Mouse (Mus musculus) liver (tissue): ENCODE data around the gene Nat9.
A peak's percentile ranks its signal among the peaks of the same experiment; 100 is the strongest.

Experiments
- DNase-seq: peaks from one replicate; pipeline ENCODE4 v3.0.0-alpha.2; 2020; ENCODE audit warnings: mixed read lengths

Nat9 gene

DNA sequence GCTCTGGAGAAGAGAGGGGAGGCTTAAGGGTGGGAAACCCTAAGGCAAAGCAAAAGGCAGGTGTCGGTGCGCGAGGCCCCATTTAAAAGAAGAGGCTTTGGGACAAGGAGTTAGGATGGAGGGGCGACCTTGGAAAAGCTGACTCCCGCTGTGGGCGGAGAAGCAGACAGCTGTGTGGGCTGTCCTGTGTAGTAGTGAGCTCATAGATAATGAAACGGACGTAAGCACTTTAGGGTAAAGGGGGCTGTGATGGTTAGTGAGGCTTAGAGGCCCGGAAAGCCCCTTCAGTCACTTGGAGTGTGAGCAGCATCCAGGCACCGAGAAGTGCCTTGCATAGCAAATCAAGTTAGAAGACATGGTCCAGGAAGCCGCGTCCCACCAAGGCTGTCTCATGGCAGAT, at the start of gene Nat9:
Gene Nat9, minus strand, starts transcription at position 167 of the 400 bp plus-strand sequence.
- no peak for DNase-seq

DNA sequence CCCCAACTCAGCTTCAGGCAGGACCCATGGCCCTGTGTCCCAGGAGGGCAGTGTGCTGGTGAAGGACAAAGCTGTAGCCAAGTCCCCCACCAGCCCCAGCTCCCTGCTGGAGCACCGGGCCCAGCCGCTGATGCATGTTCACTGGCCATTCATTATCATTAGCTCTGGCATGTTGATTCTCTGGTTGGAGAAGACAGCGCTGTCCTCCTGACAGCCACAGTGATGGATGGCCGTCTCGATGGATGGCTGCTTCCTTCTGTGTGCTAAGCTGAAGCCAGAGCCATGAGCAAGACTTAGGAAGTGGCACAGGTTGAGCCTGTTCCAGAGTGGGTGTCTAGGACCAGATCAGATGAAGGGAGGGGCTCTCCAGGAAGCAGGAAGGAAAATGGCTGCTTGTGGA, 48.9 kb upstream of the Nat9 start:
- no peak for DNase-seq

GRCm38 (mm10) chr11:115234320-115235044, 46.8 kb upstream of the Nat9 start:
- DNase-seq, result no peak

- no peak for DNase-seq
Observed at GRCm38 (mm10) chr11:115233526-115234290, 46.0 kb upstream of the Nat9 start.

GRCm38 (mm10) chr11:115232889-115233288, 45.2 kb upstream of the Nat9 start:
- DNase-seq, result no peak

DNA sequence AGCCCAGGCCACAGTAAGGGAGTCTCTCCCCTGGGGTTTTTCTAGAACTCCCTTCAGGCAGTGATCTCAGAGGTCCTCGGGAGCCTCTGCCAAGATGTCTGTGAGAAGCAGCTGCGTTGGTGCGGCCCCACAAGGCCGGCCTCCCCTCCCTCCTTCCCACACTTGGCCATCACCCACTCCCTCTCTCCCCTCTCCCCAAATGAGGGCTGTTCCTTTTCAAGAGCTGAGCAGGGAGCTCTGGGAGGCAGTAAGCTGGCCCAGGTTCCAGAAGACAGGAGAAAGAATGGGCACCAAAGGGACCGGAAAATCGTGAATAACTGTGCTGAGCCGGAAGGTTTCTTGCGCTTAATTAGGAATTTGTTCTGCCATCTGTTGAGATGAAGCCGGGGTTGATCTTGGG, 44.3 kb upstream of the Nat9 start:
- DNase-seq, result no peak

DNA sequence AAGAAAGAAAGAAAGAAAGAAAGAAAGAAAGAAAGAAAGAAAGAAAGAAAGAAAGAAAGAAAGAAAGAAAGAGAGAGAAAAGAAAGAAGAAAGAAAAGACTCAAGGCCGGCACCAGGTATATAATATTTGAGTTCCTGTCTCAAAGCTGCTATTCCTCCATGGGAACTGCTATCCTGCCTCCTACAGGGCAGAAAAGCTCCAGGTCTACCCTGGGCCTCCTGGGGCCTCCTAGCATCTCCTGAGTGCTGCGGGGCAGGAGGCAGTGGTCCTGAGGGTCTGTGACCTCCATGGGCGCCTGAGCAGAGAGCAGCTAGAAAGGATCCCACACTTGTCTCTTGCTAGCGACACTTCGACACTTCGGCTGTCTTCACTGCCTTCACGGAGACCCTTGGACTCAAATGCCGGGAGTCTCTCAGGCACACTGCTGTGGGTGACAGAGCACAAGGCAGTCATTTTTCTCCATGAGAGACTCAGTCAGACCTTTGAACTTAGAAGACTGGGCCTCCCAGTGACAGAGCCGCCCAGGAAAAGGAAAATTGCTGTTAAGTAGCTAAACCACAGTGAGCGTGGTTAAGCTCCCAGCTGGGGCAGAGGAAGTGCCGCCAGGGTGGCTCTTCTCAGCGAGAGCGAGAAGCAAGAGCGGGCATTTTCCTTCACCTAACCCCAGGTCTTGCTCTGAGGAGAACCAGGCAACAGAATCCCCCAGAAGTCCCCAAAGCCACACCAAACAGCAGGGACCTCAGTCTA, 43.7 kb upstream of the Nat9 start:
- no peak for DNase-seq

GRCm38 (mm10) chr11:115229021-115229930, 41.6 kb upstream of the Nat9 start:
- DNase-seq, result no peak

- no peak for DNase-seq
Observed at GRCm38 (mm10) chr11:115228430-115228829, 40.8 kb upstream of the Nat9 start.

DNA sequence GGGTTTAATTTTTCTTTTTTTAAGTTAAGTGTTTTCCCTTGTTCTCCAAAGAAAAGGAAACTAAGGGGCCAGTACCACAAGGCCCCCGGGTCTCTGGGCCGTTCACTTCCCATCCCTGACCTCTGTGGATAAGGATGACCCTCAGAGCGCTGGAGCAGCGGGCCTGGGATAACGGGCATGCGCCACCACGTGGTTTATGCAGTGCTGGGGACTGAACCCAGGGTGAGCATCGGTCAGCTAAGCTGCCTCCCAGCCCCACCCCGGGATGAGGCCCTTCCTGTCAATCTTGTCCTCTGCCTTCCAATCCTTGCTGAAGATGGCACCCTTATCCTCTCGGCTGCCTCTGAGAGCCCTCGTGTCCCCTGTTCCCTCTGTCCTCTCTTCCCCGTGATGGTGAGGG, 40.0 kb upstream of the Nat9 start:
- no peak for DNase-seq

GRCm38 (mm10) chr11:115226811-115227491, 39.3 kb upstream of the Nat9 start:
- DNase-seq, result peak; percentile 35

- no peak for DNase-seq
Observed at GRCm38 (mm10) chr11:115225301-115225700, 37.6 kb upstream of the Nat9 start.

GRCm38 (mm10) chr11:115224889-115225288, 37.2 kb upstream of the Nat9 start:
- peak; percentile 67 for DNase-seq

- no peak for DNase-seq
Observed at GRCm38 (mm10) chr11:115223877-115224276, 36.2 kb upstream of the Nat9 start.

GRCm38 (mm10) chr11:115223451-115223850, 35.8 kb upstream of the Nat9 start:
- DNase-seq, result no peak

DNA sequence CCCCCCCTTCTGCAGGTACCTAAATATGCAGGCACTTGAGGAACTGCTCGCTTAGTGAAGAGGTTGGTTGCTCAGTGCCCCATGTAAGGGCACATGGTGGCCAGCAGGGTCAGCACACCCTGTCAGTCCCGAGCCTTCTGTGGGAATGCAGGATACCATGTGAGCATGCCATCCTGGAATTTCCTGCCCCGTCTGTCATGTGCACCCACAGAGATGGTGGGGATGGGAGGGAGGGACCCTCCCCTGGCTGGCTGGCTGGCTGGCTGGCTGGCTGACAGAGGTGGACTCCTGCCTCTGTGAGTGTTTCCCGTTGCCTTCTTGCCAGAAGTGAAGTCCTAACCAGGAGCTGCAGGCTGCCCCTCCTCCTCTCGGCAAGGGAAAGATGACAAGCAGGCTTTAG, 34.9 kb upstream of the Nat9 start:
- no peak for DNase-seq

DNA sequence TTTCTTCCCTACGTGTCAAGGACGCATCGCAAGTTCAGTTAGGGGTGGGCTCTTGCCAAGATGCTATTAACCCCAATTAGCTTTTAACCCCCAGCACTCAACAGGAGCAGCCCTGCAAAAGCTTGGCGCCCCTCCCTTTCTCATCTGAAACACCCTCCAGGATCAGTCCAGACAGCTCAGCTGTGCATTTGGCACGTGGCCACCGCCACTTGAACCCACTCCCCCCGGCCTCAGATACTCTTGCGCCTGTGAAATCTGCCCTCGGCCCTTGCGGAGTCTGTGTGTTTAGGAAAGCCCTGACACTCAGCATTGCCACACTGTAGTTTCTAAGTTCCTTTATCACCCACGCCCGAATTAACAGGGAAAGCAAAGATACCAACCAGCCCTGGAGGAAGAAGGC, 34.4 kb upstream of the Nat9 start:
- no peak for DNase-seq

DNA sequence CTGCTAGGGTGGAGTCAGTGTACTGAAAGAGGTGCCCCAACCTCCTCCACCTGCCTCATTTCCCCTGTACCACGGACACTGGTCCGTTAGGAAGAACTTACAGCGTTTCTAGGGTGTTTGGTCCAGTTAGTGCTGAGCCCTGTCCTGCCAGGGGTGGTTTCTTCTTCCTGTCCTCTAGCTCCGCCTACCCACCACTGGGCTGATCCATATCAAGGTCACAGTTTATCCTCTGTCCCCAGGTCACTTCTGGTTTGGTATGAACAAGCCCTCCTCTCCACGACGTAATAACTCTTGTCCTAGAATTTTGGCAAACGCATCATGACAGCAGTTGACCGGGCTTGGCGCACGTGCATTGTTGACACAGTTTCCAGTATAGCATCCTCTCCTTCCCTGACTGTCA, 32.0 kb upstream of the Nat9 start:
- no peak for DNase-seq

- DNase-seq, result no peak
Observed at GRCm38 (mm10) chr11:115219263-115219662, 31.6 kb upstream of the Nat9 start.

DNA sequence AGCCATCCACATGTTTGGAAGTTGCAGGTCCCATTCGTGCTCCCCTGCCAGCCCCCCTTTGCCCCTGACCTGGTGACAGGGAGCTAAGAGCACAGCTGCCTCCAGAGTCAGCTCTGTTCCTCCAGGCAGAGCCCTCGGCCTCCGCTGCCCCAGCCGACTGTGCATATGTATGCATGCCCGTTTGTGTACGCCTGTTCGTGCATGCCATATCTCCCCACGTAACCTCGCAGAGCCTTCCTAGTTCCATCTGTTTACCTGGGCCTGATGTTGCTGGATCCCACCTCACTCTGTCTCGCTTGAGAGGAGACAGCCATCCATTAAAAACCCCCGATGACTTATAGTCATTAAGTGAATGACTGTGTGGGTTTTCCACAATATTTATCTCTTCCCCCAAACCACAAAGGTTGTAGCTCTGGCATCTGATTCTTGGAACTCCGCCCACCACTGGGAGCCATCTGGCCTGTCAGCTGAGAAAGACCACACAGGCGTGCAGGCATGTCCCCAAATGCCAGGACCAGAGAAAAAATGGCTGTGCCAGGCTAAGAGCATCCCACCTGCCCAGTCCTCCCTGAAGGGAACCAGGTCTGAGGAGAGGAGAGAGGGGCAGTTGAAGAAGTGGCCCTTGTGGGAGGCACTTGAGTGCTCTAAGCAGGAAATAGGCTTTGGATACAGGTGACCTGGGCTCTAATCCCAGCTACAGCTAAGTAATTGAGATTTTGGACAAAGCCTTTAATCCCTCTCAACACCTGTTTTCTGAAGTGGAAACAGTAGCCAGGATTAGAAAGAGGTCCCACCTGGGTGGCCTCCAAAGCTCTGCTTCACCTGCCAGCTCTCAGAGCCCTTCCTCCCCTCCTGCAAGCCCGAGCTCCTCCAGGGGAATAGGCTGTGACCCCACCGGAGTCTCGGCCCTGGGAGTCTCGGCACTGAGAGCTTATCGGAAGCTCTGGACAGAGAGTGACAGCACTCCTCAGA, 30.1 kb upstream of the Nat9 start:
- DNase-seq, result no peak

DNA sequence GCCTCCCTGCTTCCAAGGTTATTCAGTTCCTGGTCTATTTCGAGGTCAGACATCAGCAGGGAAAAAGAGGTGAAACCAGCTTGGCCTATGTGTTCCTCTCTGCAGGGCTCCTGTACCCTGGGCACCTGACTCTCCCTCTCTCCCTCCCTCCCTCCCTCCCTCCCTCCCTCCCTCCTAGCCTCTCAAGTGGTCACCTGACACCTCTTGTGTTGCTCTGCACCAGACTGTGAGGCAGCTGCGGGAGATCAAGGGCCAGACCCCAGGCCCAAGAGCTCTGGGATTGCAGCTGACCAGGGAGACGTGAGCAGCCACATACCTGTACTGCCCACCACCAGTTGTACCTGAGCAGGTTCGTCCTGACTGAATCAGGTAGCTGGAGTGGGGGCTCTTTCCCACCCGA, 27.5 kb upstream of the Nat9 start:
- DNase-seq, result no peak
